Mouse (Mus musculus) spleen, postnatal 36 days (tissue): Measurements from ENCODE around the gene Srcin1.
A peak's percentile ranks its signal among the peaks of the same experiment; 100 is the strongest.

Source experiments
- DNase-seq, 2 experiments: peaks; one replicate each; pipeline ENCODE4 v3.0.0; 2022; ENCODE audit warnings: low spot score in 2 of 2, mixed read lengths in 1 of 2

The Srcin1 gene

DNA sequence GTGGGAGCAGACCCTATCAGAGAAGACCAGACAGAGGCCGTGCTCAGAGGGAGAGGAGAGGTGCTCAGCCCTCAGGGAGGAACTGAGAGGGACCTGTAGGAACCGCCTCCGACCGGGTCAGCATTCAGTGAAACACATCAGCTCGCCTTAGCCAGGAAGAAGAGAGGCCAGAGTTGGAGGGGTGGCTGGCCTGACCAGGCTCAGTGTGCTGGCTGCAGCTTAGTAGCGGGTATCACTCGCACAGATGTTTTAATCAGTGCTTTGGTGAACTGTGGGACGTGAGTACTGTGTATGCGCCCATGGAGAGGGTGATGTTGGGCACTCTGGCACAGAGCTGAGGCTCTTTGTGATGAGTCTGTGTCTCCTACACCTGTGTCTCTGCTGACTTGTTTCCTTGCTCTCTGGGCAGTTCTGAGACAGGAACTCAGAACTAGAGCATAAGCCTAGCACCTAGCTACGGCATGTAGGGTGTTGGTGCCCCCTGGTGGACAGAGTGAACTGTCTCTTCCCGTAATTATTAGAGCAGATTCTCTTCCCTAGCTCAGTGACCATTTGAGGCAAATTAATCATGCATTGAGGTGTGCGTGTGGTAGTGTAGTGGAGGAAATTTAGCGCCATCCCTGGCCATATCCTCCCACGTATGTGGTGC, 107.2 kb downstream of the Srcin1 start:
- peak; percentile 70 to 83 for DNase-seq

DNA sequence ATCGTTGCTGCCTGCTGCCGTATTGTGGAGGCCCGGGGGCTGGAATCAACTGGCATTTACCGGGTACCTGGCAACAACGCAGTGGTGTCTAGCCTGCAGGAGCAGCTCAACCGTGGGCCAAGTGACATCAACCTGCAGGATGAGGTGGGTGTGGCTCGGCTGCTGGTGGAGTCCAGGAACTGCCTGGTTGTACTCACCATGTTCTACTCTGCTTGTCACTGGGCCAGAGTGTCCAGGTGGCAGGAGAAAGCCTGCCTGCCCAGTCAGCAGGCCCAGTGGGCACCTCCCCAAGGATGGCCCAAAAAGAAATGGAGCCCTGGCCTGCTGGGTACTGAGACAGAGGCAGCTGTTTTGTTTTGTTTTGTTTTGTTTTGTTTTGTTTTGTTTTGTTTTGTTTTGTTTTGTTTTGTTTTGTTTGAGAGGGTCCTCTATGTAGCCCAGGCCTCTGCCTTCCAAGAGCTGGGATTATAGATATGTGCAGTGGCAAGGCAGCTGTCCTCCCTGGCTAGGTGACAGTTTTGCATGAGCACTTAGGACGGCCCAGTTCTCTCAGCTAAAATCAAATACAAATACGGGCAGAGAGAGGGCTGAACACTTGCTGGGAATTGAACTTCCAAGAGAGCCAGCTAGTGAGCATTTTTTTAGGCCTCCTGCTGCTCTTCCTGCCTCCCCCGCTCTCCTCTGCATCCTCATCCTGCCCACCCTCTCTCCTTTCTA, 109.4 kb downstream of the Srcin1 start:
- DNase-seq, result no peak

DNA sequence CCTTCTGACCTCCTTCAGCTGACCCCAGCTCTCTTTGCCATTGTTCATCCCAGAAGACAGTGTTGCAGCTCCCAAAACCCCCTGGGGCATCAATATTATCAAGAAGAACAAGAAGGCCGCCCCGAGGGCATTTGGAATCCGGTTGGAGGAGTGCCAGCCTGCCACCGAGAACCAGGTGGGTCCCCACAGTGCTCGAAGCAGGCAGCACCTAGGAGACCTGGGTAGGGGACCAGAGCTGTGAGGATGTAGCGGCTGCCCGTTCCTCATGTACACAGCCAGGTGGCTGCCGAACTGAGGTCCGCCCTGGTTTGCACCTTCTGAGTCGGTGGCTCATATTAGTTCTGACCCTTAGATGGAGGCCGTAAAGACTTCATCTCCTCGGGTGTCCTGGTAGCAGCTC, 110.0 kb downstream of the Srcin1 start:
- no peak for DNase-seq

DNA sequence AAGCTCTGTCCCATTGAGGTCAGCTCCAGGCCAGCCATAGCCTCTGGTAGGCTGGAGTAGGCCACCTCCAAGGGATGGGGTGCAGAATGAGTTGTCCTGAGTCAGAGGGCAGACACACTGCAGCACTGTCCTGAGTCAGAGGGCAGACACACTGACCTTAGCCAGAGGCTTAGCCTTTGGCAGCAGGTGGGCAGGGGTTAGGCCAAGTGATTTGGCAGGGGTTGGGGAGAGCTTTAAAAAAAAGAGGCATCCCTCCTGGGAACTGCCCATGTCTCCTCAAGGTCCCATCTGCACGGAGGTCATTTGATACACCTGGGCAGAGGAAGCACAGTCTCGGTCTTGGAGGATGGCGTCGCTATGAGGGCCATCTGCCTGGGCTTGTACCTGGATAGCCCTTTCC, 112.0 kb downstream of the Srcin1 start:
- no peak for DNase-seq

DNA sequence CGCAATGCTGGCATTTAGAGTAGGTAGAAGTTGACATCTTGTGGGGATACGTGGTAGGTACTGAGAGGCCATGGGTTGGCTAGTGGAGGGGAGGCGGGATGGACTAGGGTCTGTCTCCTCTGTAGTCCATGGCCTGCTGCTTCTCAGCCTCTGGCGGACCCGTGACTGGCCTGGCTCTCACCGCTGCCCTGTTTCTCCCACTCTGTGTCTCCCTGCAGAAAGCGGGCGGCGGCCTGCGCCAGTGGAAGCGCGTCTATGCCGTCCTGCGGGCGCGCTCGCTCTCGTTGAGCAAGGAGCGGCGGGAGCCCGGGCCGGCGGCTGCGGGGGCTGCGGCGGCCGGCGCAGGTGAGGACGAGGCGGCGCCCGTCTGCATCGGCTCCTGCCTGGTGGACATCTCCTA, 112.8 kb downstream of the Srcin1 start:
- DNase-seq, result no peak

DNA sequence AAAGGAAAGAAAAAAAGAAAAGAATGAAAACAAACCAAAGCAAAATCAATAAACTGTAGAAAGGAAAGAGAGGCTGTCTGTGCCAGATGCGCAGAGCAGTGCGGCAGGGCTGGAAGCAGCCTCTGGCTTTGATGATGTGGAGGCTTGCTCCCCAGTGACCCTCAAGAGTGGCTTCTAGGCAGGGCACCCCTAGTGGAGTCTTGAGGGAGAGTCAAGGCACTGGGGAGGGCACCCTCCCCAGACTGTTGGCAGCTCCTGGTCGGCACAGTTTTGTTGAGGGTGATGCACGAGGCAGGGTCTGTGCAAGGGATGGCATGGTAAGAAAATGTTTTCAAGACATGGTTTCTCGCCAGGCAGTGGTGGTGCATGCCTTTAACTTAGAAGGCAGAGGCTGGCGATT, 113.4 kb downstream of the Srcin1 start:
- DNase-seq, result no peak

DNA sequence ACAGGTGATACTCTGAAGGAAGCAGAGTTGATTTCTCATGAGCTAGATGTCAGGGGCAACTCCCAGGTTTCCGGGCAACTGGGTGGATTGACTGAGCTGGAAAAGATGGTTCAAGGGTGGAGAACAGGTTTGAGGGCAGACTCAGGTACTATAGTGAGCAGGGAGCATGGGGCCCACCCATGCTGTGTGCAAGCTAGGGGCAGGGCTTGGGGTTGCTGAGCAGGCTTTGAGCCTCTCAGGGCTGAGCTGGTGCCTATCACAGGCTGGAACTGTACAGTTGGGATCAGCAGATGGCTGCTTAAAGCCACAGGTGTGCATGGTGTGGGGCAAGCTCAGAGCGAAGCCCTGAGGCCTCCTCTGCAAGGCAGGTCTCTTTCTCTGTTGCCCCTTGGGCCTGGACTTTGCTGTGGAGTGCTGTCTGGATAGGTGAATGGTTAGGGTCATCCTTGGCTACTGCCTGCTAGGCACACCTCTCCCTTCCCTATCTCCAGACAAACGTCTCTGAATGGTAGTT, 114.6 kb downstream of the Srcin1 start:
- no peak for DNase-seq
